Mouse (Mus musculus) megakaryocyte, embryonic 14.5 days (primary cell): Measurements from ENCODE around the gene Lrrc7.

ENCODE experiments used
- FLI1 ChIP-seq: IDR thresholded peaks from 2 replicates; pipeline ENCODE4 v1.6.1; 2012; ENCODE audit warnings: low read length, inconsistent platforms, mixed read lengths
- GATA1 ChIP-seq: IDR thresholded peaks from 3 replicates; pipeline ENCODE4 v1.6.1; 2012; ENCODE audit warnings: mixed read lengths, low read length, inconsistent platforms, borderline replicate concordance

DNA sequence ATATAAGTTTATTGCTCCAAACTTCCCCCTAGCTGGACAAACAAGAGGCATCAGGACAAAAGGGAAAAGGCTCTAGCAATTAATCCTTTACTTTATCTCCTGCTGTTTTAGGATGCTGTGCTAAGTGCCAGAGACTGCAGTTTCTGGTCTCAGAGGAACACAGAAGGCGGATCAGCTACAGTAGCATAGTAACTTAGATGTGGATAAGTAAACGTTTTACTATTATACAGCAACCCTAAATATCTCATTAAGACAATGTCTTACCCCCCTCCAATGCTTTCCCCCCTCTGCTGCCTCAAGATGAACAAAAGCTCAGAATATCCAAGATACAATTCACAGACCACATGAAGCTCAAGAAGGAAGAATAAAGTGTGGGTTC lies 174.0 kb downstream of the Lrrc7 start:
- TF ChIP-seq GATA1 = no peak
- TF ChIP-seq FLI1 = no peak
